Mouse (Mus musculus) adrenal gland, postnatal 10 days (tissue): ENCODE measurements at regions not wholly inside any gene's neighbourhood (a gene's known extent, or its start where the extent isn't known, plus 50 kb on each side); places are given as distances from the start of the nearest gene placed in this dataset.

Experiments used
- DNase-seq: peaks from one replicate; pipeline ENCODE4 v3.0.0; 2021; ENCODE audit warnings: mixed read lengths

DNA sequence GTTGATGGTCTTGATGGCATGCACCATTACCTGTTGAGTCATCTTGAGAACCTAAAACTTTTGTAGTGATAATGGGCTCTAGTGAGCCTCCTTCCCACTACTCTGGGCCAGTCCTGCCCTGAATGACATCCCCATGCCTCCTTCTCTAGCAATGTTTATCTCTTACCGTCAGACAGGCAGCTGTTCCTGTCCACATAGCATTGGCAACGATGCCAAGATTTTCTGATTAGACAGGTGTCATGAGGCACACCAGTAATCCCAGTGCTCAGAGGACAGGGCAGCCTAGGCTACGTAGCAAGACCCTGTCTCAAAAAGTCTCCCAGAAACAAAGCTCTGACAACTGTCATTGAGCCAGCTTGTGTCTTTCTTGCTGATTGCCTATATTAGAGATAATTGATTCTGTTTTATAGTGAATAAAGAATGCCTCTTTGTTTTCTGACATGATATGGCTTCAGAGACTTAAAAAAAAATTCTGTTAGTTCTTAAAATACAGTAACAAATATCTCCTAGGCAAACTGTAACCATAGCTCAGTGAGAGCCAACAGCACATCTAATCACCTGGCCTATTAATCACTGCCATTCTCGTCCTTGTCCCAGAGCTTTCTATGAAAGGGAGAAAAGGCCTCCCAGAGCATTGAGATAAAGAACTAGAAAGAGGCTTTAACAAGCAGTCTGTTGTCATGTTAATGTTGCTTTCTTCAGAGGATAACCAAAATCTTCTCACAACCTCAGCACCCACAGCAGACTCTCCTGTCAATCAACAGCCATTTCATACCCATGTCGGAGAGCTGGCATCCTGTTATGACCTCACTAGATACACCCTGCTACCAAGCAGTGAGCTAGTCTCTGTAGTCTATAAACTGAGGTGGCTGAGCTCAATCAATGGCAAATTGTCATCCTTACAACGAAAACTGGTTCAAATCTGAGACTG lies 122.9 kb upstream of the Cited2 start:
- no peak for DNase-seq

DNA sequence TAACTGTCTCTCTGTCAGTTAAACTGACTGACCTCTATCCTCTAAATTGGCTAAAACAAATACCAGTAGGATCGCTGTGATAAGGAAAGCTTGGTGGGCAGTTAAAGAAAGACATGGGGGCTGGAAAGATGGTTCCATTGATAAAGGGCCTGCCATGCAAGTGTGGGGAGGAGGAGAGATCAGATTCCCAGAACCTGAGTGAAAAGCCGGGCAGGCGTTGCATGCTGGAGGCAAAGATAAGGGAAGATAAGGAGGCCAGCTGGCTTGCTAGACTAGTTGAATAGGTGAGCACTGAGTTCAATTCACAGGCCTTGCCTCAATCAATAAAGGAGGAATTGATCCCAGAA lies 122.3 kb upstream of the Cited2 start:
- no peak for DNase-seq

DNA sequence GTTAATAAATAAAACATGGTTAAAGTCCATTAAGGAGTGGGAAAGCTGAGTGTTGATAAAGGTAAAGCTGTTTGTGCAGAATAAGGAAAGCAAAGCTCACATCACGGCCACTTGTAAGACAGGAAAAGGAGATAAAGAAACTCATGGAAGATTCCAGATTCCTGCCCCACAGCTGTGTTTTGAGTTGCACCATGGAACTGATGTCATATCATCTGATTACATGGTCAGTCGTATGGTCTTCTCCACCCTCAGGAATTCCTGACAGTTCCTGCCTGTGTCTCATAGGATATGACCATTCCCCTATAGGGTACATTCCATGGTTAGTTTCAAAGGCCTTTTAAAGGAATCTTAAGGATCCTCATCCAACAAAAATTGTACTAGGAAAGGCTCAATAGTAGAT lies 120.6 kb upstream of the Cited2 start:
- no peak for DNase-seq

DNA sequence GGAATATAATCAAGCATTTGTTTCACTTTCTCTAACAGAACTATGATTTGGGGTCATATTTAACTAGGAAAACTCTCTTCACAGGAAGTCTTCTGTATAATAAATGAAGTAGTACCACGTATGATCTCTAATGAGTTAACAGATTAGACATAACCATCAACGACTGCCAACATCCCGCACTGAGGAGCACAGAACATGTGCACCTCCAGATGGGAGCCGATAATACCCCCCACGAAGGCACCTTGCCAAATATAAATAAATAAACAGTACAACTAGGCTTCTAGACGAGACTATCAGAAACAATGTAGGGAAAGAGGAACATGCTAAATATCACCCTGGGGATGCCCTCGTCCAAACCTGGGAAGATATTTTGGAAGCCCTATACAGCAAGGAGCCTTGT lies 114.8 kb upstream of the Cited2 start:
- no peak for DNase-seq

DNA sequence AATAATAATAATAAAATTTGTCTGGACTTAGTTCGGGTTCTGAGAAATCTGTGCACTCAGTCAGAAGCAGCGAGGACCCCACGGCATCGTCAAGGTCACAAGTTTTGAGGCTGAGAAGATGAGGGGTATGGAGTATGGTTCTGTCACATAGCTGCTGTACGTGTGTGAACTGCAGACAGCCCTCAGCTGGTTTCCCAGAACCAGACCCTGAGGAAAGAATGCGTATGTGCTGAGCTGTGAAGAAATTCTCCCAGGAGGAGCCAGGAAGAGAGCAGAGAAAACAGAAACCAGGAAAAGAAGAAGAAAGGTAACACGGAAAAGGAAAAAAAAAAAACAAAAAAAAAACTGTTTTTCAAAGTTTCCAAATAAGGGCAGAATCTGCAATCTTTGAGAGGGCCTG lies 112.4 kb upstream of the Cited2 start:
- DNase-seq = no peak

DNA sequence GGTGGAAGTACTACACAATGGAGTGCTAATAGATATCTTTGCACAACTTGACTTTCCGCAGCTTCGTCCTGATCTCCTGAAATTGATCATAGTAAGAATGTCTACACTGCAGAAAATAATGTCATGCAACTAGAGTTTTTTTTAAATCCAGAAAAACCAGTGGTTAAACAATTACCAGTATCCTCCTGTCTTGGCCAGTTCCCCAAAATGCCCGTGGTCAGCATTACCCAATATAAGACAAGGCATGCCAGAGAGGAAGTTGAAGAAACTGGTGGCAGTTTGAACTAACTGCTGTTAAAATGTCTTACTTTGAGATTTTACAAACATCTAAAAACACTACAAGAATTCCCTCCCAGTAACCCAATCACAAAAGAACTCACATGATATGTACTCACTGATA lies 109.7 kb upstream of the Cited2 start:
- DNase-seq = peak; percentile 18

DNA sequence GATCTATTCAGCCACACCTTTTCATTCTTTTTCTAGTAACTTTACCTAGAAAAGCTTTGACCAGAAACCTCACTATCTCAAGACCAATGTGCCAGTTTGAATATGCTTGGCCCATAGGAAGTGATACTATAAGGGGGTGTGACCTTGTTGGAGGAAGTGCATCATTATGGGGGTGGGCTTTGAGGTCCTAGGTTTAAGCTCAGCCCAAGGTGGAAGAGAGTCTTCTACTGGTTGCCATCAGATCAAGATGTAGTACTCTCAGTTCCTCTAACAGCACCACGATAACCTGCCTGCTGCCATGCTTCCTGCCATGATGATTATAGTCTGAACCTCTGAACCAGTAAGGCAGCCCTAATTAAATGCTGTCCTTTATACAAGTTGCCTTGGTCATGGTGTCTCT lies 105.0 kb upstream of the Cited2 start:
- no peak for DNase-seq

DNA sequence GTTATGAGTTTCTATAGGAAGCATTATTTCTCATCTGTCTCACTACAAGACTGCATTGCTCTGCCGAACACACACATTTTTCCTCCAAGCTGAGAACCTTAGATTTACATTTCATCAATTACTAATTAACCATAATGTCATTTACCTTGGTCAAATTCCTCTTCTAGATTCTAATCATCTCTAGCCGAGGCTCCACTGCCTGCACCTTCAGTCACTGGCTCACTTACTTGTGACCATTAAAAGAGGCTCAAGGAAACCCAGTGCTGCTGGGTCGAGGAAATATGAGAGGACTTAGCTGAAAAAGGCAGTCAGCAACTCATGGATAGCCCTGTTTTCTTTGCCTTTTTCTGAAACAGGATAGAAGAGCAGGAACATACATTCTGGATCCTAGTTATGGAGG lies 103.4 kb upstream of the Cited2 start:
- DNase-seq = no peak

DNA sequence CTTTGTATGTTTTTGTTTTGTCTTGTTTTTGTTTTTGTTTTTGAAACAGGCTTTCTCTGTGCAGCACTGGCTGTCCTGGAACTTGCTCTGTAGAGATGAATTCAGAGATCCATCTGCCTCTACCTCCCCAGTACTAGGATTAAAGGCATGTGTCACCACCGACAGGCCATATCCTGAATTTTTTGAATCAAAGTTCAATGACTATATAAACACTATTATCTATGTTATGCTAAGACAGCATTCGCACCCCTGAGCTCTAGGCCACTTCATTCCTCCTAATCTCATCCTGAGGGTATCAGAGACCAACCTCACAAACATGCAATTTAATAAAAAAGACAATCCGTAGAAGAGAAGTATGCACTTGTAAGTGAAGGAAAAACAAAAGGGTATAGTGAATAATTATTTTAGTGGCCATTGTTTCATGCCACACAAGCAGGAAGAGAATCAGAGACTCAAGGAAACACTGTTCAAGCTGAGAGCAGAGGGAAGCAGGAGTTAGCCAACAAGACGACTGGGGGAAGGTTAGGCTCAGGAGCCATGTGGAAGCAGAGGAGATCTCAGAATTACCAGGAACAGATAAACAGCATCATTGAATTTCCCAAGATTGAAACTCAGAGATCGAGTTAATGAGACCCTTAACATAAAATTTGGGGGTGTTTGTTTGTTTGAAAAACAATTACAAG lies 101.2 kb upstream of the Cited2 start:
- DNase-seq = no peak

DNA sequence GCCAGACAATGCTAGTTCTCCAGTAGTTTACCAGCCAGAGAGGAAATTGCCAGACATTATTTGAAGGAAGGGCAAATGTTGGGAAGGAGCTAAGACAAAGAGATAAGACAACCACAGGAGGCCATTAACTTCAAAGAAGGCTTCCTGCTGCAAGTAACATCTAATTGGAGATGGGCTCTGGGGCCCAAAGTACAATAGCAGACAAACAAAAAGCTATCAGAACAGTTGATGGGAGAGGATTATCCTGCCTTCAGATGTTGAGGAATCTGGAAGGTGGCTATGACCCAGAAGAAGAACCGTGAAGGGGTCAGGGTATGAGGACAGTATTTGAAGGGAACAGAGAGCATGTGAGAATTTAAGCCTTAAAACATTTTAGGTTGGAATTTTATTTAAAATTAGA lies 100.2 kb upstream of the Cited2 start:
- no peak for DNase-seq

DNA sequence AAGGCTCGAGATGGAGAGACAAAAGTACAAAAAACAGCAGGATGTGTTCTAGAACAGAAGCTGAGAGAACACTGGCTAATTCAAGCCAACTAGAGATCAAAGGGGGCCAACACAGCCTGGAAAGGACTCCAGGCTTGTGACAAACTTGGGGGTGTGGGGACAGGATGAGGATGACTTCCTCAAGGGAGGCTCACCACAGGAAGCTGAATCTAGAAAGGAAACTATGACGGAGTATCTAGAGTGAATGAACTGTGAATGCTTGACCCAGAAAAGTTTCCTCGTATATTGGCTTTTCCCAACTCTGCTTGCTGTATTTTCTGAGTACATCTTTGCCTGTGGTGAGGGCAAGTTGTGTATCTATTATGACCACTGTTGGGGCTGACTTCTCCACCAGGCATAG lies 93.3 kb upstream of the Cited2 start:
- no peak for DNase-seq

DNA sequence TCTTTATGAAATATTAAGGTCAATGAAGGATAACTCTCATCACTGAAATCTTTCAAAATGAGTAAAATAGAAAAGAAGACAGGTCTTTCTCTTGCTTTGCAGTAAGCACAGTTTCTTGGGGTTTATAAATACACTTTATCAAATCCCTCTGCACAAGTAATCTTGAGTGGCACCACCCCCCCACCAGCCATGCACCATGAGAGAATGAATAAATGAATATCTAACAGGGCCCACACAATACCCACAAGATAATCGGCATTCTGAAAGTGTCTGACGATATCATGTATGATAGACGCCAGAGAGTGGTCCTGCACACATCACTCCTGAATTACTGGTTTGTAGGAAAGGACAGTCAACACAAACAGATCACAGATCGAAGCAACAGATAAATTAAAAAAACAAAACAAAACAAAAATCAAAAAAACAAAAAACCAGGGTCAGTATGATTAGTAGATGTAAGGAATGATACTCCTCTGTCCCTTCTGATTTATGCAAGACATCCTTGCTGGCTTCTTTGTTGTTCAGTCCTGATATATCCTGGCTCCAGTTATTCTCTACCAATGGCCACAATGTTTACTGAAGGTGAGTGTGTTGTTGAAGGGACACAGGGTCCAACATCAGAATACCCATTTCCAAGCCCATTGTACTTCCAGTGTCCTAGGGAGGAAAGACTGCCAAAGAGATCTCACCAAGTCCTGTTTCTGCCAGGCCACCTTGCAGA lies 92.0 kb upstream of the Cited2 start:
- DNase-seq = no peak

DNA sequence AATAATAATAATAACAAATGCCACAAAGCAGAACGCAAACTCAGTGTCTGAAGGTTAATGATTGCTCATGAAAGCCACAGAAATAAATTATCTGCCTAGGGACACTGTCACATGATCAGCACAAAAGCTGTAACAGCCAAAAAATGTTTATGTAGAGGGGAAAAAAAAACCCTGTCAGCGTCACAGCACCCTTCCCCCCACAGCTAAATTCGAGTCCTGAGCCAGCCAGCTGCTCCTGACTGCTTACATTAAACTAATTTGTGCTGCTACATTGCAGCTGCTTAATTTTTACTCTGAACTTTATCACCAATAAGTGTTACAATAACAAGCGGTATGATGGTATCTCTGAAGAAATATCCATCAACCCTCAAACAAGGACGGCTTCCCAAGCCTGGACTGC lies 91.2 kb upstream of the Cited2 start:
- DNase-seq = peak; percentile 38

DNA sequence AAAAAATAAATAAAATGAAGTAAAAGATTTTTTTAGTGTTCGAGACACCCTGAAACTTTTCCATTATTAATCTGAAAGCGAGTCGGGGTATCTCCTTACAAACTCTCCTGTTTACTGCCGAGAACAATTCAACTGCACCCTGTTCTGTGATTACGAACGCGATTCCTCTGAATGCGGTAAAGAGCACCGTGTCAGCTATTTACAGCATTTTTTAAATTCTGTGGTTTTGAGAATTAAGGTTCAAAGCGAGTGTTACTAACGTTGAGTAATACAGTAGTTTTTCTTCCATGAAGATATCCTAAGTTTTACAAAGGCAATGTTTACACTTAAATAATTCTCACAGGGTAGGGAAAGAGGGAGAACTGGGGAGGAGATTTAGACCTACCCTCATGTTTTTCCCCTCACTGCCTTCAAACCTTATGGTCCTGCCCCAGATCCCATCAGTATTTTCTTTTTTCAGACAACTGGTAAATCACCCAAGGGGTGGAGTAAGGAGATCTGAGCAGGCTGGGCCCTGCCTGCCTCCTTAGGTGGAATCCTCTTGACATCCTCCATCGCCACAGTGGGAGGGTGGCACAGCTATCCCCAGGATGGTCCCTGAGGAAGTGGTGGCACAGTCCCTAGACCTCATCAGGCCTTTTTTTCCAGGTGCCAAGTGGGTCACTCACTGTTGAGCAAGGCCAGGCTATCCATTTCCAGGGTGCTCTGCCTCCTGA lies 89.9 kb upstream of the Cited2 start:
- no peak for DNase-seq

DNA sequence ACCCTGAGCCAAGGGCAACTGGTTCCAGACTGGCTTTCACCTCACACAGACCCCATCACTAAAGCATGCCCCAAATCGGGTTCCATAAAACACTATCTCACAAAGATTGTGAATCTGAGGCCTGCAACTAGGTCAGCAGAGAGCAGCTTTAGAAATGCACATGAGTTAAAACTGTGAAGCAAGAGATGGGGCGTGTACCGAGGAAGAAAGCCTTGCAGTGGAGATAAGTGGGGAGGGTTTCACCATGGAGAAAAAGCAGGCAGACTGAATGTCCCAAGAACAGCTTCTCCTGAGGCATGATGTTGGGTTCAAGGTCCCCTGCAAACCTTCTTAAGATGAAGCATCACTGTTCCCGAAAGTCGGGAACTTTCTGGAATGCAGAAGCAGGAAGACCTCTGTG lies 77.7 kb upstream of the Cited2 start:
- DNase-seq = no peak

DNA sequence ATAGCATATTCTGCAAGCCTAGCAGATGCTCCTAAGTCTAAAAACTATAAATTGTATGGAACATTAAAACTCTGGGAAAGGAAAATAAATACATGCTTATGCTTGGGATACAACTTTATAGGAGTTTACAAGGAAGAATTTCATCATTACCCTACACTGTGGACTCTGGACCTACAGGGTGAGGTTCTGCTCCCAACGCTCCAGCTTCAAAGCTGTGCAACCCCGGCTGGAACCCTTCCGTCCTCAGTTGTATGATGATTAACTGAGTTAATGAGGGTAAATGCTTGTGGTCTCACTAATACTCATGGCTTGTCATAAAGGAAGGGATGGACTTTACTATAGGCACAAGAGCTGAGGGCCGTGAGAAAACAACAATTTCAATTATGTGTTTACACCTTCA lies 76.6 kb upstream of the Cited2 start:
- DNase-seq = no peak

DNA sequence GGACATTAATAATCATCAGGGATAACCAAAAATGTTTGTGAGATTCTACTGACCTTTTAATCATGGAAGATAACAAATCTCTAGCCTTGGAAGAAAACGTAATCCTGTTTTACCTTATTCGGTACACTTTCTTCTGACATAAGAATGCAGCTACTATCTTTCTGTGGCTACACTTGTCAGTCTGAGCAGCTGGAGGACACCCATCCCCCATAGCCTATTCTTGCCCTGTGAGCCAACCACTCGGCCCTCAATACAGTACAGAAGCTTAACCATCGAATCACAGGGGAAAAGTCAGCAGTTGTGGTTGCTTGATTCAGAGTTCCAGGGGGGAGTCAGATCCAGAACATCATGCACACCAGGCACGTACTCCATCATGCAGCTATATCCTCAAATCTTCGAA lies 74.9 kb upstream of the Cited2 start:
- no peak for DNase-seq

DNA sequence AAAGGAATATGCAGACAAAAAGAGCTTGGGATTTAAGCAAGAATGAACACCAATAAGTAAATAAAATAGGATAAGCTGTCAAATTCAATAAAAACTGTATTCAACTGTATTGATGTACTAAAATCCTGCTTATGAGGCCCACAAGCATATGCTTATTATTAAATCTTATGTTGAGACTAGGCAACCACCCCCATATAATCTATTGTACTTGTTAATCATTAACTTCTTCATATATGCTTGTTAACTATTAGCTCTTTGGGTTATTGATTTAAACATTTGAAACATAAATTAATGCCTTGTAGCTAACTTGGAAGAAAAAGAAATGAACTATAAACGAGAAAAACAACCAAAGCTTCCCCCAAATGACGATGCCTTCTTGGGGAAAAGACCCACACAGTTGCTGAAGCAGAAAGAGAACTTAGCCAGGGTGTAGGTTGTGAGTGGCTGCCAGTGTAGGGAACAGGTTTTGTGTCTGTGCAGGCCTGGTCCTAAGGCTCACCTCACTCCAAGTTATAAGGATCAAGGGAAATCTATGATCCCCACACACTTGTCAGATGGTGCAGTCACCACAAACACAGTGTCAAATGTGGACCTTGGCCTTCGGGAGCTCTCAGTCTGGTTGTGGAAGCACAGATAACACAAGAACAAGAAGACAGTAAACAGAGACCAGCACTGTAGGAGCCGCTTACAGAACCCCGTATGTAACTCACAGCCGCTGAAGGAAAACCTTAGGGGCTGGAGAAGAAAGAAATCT lies 71.8 kb upstream of the Cited2 start:
- no peak for DNase-seq

DNA sequence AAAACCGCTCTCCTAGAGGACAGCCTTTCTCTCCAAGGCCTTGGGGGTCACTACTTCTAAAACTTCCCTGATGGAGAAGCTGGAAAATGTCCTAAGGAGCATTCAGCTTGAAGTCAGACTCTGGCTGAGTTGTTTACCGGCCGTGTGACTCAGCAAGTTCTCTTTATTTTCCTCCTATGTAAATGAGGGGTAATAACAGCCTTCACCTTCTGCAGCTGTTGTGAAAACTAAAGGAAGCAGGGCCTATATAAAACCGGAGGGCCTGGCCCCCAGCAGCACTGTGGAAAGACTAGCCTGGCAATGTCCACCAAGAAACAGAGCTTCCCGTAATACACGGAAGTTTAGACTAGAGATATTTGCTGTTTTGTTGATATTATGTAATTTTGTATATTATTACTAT lies 69.7 kb upstream of the Cited2 start:
- no peak for DNase-seq

DNA sequence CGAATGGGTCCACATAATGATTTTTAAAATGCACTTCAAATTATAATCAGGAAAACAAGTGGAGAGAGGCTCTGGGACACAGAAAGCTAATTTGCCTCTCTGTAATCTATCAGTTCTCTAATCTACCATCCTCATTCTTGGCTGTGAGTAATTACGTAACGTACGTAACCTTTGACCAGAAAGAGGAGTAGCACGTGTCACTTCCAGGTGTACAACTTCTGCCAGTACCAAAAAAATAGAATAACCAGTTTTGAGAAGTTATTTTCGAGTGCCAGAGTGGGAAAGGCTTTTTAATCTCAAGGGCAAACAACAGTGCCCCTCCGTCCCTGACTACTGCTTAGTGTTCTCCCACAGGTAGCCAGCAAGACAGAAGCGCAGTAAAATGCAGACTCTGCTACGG lies 69.2 kb upstream of the Cited2 start:
- no peak for DNase-seq

DNA sequence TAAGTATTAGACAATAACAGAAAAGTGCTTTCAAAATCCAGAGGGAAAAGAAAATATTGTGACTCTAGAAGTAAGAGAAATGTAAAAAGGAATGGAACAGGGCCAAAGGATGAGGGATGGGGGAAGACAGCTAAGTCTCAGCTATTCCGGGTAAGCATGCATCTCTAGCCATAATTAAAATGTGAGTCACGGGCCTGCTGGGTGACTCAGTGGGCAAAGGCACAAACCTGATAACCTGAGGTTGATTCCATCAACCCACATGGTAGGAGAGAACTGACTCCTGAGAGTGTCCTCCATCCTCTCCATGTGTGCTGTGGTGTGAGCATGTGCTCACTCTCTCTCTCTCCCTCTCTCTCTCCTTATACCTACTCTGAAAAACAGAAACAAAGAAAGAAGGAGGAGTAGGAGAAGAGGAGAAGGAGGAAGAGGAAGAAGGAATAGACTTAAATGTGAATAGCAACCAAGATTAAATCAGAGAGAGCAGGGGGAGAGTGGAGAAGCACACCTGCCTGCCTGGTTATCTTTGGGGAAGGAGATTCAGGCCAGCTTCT lies 68.6 kb upstream of the Cited2 start:
- DNase-seq = no peak
